Mouse (Mus musculus): ENCODE measurements at regions not wholly inside any gene's neighbourhood (a gene's known extent, or its start where the extent isn't known, plus 50 kb on each side); places are given as distances from the start of the nearest gene placed in this dataset.

DNA sequence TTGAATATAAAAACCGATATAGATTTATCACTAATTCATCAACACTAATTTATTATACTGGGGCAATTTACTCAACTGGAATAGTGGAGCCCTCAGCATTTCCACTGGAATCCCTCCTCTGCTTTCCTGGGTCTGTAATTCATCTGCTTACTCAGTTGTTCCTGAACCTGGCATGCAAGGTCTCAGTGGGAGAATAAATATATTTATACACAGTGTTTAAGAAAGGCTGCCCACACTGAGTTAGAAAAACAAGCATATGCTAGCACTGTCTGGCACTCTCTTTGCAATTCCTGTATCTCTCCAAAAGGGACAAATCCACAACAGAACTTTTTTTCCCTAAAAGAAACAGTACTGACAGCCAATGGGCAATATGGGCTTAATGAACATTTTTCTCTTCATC, 100.1 kb upstream of the Gm10192 start:
- DNase-seq (ENCODE audit: low read depth, low spot score): peak; percentile 40

DNA sequence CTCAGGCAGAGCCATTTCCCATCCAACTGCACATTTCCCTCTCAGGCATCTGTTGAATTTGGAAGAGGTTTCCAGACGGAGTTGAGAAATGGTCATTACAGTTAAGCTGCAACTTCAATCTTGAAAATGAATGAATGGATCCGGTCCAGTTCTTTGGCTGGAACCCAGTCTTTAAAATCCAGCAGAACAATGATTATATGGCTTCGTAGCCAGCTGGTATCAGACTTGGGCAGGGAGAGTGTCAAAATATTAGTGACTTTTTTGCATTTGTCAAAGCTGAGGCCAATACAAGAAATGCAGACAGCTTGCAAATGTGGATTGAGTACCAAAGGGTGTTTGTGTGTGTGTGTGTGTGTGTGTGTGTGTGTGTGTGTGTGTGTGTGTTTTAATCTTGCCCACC, 99.7 kb upstream of the Gm10192 start:
- peak; percentile 9 for DNase-seq (ENCODE audit: low read depth, low spot score)

DNA sequence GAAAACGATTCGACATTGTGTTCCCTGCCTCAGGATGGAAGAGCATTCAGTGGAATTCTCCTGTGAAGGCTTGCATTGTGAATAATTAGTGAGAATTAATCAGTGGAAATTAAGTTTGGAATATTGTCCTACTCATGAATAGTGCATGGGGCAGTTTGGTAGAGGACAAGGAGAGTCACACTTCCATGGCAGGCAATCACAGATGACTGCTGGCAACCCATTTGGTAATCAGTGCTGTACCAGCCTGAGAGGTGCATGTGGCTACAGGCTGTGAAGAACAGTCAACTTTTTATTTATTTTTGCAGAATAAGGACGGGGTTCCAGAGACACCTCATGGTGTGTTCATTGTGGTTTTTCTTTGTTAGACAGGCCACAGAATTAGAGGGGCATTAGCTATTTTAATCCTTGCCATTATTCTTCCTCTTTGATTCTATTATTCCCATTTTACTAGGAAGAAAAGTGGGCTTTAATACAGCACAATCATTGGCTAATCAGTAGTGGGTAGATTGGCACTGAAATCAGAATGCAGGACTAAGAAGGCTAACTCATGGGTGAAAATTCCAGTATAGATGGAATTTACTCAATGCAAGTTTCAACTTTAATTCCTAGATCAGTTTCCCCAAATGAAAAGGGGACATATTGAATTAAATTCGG, 98.3 kb upstream of the Gm10192 start:
- DNase-seq (ENCODE audit: low read depth, low spot score): no peak

DNA sequence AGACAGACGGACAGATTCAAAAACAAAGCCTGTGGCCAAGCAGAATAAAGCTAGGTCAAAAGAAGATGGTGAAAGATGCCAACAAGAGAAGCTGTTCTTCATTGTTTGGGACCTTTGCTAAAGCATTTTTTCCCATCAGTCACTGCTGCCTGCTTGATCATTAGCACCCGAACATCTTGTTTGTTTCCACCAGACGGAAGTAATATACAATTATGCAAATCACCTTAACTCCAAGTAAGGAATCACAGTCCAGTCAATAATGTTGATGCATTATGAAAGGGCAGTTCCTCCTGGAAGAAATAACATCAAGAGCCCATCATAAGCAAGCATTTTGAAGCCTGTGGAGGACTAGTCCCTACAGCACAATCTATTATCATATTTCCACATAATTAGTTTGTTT, 97.7 kb upstream of the Gm10192 start:
- no peak for DNase-seq (ENCODE audit: low read depth, low spot score)

DNA sequence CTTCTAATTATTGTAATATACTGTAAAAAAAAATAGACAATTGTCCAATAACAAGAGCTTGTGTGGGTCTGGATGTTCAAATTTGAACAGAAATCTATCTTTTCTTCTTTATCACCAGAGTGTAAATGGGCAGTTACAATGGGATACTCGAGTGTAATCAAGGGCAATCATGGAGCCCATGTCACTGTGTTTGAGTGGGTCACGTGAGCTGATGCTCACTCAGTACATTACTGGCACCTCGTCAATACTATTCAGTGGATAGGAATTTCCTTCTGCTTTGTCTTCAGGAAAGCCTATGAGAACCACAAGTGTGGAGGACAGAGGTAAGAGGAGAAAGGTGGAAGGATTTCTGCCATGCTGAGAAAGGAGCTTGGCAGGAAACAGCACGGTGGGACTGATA, 54.0 kb upstream of the Gm10192 start:
- no peak for DNase-seq (ENCODE audit: low read depth, low spot score)

DNA sequence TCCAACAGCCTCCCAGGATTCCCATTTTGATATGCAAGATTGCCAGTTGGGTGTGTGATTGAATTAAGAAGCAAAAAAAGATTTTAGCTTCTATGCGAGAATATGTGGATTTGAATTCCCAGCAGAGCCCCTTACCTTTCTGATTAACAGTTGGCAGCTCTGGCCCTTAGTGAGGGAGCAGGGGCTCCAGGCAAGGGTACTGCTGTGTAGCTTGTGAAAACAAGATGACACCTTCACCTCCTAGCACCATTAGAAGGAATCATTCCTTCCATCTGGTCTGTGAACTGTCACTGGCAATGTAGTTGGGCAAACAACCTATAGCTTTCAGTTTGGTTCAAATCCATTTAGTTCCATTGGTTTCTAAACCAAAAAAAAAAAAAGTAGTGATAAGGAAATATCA, 53.4 kb upstream of the Gm10192 start:
- DNase-seq (ENCODE audit: low read depth, low spot score): no peak

DNA sequence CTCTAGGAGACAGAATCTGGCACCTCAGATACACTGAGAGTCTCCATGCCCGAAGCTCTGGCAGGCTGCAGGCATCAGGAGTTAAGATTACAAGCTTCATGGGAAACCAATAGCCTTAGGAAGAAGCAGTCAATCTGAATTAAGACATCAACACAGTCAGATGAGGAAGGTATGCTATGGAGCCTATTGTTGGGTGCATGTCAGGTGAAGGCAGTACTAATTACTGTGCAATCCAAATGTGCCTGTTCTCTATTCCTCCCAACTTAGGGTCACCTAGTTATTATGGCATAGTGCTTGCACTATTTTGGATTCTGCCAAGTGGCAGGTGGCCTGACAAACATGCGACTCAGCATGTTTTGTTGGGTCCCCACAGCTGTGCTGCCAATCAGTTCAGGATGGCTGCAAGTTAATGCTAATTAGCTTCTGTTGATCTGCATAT, 53.0 kb upstream of the Gm10192 start:
- DNase-seq (ENCODE audit: low read depth, low spot score): peak; percentile 36

Measured in brain, adult 2 months (tissue).